Mouse (Mus musculus) testis, adult 2 months (tissue): ENCODE measurements at regions not wholly inside any gene's neighbourhood (a gene's known extent, or its start where the extent isn't known, plus 50 kb on each side); places are given as distances from the start of the nearest gene placed in this dataset.
A peak's percentile ranks its signal among the peaks of the same experiment; 100 is the strongest.

ENCODE experiments used
- H3K27ac ChIP-seq: fragments of 200-500 bp; 2 replicates; pipeline ENCODE4 v1.5.1; 2012; ENCODE audit warnings: low read depth, low read length; ENCODE audit not compliant: control insufficient read depth, insufficient read depth
- H3K27me3 ChIP-seq: fragments of 200-500 bp; 2 replicates; pipeline ENCODE4 v1.6.1; 2012; ENCODE audit warnings: mild to moderate bottlenecking, low read length, moderate library complexity; ENCODE audit not compliant: control insufficient read depth, insufficient read depth
- H3K36me3 ChIP-seq: fragments of 200-500 bp; 2 replicates; pipeline ENCODE4 v1.6.1; 2012; ENCODE audit warnings: mild to moderate bottlenecking, low read length; ENCODE audit not compliant: control insufficient read depth, insufficient read depth
- H3K4me1 ChIP-seq: fragments of 200-500 bp; 2 replicates; pipeline ENCODE4 v1.6.1; 2012; ENCODE audit warnings: low read length; ENCODE audit not compliant: control insufficient read depth, insufficient read depth
- H3K4me3 ChIP-seq: fragments of 200-500 bp; 2 replicates; pipeline ENCODE4 v1.5.1; 2012; ENCODE audit warnings: low read depth, mild to moderate bottlenecking, low read length, moderate library complexity, mixed read lengths; ENCODE audit not compliant: control insufficient read depth
- CTCF ChIP-seq: fragments of 200-500 bp; IDR thresholded peaks from 2 replicates; pipeline ENCODE4 v1.5.1; 2012; ENCODE audit warnings: low read depth, mild to moderate bottlenecking, inconsistent platforms, low read length, moderate library complexity; ENCODE audit not compliant: control insufficient read depth, insufficient read depth, insufficient replicate concordance
- POLR2A ChIP-seq: fragments of 200-500 bp; IDR thresholded peaks from 2 replicates; pipeline ENCODE4 v1.6.1; 2012; ENCODE audit warnings: low read depth, mild to moderate bottlenecking, inconsistent platforms, low read length, moderate library complexity; ENCODE audit not compliant: control insufficient read depth

DNA sequence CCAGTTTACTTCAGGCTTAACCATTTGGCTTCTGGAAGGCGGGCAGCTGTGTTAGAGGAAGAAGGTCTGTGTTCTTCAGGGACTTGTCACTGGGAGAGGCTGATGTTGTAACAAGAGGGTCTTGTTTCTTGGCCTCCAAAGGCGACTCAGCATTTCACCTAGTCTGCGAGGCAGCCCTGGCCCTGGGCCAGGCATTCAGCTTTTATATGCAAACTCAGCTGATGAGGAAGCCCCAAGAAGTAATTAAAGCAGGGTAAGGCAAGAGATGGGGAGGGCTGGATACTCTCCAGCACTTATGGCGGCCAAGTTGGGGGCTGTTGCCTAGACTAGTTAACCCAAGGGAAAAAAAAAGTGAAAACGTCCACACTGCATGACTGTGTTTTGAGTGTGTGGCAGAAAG lies 162.4 kb upstream of the Ap5m1 start:
- TF ChIP-seq POLR2A = no peak
- no peak for TF ChIP-seq CTCF

DNA sequence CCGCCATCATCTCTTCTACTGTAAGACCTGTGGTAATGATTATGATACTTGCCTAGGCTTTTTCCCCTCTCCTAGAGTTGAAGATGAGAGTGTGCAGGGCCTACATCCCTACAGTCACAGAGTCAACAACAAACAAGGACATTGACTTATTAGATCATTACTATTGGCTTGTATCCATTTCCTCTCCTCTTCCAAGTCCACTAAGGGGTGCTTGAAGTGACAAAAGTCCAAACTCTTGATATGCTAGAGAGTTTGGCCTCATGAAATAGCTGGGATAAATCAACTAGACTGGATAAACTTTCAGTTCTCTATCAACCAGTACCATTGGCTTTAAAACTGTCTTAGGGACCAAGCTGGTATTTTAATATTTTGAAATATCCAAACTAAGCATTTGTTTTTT lies 165.7 kb upstream of the Ap5m1 start:
- H3K4me1 ChIP-seq = no peaks in the 10 kb centered on the region
- TF ChIP-seq POLR2A (no peak), CTCF (no peak)

More for the DNA sequence above, 162.4 kb upstream of the Ap5m1 start:
- Histone ChIP-seq H3K27ac (no peak overlapping the region), H3K4me1 (no peaks in the 10 kb centered on the region), H3K4me3 (no peak overlapping the region), H3K27me3 (no peaks in the 10 kb centered on the region), H3K36me3 (no peaks in the 10 kb centered on the region)

DNA sequence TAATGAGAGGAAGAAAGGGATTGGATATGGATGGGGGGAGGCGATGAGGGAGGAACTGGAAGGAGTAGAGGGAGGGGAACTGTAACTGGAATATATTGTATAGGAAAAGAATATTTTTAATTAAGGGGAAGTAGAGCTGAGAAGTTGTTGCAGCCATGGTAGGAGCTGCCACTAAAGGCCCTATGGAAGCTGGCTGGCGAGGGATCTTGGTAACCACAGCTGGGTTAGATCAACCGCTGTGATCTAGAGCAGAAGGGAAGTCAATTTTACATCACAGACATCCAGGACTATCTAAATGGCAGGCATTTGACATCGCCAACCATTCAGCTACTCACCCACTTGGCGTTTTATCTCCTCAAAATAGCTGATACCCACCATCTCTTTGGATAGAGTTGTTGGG lies 168.8 kb upstream of the Ap5m1 start:
- H3K27me3 ChIP-seq = no peaks in the 10 kb centered on the region
- H3K4me3 ChIP-seq = no peak overlapping the region
- H3K27ac ChIP-seq = no peak overlapping the region
- TF ChIP-seq CTCF (no peak), POLR2A (no peak)
- no peaks in the 10 kb centered on the region for H3K36me3 ChIP-seq
- no peaks in the 10 kb centered on the region for H3K4me1 ChIP-seq

More for the DNA sequence above, 165.7 kb upstream of the Ap5m1 start:
- Histone ChIP-seq H3K36me3 (no peaks in the 10 kb centered on the region), H3K27me3 (no peaks in the 10 kb centered on the region), H3K27ac (no peak overlapping the region), H3K4me3 (no peak overlapping the region)

DNA sequence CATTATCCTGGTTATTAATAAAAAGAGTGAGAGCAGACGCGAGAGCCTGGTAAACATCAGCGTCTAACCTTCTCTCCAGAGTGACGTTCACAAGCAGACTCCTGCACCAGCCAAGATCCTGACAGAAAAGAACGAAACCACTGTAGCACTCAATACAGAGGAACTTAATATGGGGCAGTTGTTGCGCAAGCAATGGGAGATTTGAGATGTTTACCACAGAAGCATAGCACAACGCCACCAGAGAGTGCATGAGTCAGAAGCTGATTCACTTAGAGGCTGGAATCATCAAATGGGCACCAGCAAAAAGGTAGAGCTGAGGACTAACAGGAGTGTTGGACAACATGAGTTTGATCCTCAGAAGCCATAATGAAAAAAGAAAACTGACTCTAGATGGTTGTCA lies 169.7 kb upstream of the Ap5m1 start:
- Histone ChIP-seq H3K36me3 (no peaks in the 10 kb centered on the region), H3K4me1 (no peaks in the 10 kb centered on the region; the same call in 1 of the 2 replicates), H3K27me3 (no peaks in the 10 kb centered on the region), H3K4me3 (no peak overlapping the region), H3K27ac (no peak overlapping the region)
- no peak for TF ChIP-seq POLR2A
- no peak for TF ChIP-seq CTCF

DNA sequence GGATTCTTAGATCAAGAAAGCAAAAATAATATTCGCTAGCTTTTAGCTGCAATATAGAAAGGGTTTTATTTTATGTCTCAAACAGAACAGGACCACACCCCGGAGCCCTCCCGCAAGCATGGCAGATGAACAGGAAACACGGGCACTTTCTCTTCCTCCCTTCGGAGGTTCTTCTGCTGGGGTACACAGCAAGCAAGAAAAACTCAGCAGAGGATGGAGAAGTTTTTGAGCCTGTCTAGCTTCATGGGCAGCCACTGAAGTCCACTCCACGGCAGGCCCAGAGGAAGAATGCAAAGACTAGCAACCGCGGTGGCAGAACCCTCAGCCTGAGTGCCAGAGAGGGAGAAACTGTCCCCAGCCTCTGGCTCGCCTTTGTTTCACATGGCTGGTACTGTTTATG lies 174.7 kb upstream of the Ap5m1 start:
- no peaks in the 10 kb centered on the region for H3K36me3 ChIP-seq
- H3K4me3 ChIP-seq = no peak overlapping the region
- TF ChIP-seq CTCF = no peak
- no peak for TF ChIP-seq POLR2A
- no peaks in the 10 kb centered on the region for H3K27me3 ChIP-seq
- H3K4me1 ChIP-seq = no peaks in the 10 kb centered on the region; the same call in 1 of the 2 replicates
- H3K27ac ChIP-seq = no peak overlapping the region

DNA sequence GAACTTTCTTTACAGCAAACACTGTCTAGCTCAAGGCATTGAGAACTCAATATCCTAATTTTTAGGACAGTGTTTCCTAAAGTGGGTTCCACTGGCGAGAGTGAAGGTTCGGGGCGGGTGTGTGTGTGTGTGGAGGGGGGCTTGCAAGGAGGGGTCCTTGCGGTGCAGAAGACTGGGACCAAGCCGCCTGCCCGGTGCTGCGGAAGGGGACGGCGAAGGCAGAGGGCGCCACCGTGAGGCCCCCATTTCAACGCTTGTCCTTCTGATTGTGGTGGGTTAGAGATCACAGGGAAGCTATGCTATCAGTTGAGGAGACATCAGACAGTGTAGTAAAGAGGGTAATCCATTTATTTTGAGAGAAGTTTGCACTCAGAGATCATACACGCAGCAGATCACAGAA lies 176.9 kb upstream of the Ap5m1 start:
- Histone ChIP-seq H3K27me3 (no peaks in the 10 kb centered on the region), H3K4me1 (no peaks in the 10 kb centered on the region; the same call in 1 of the 2 replicates), H3K4me3 (no peak overlapping the region), H3K27ac (no peak overlapping the region), H3K36me3 (no peaks in the 10 kb centered on the region)
- TF ChIP-seq CTCF = peak; percentile 32; the same call in 1 of the 2 replicates
- TF ChIP-seq POLR2A = no peak

DNA sequence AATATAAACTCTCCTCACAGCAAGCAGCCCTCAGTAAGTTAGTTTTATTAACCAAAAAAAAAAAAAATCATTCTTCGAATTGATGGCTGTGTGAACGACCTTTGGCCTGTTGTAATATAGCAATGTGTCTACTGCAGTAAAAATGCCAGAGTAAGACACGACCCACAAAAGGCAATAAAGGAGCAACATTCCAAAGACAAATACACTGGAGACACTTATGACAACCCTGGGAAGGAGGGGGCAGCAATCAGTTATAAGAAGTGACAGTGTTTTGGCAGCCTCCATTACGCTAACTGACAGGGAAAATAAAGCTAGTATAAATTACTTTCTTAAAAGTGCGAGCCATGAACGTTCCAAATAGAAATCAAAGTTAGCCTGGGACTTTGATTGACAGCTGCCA lies 185.9 kb upstream of the Ap5m1 start:
- peaks cover 10% of the 10 kb centered on the region for H3K4me1 ChIP-seq
- TF ChIP-seq POLR2A (no peak), CTCF (no peak)

More for the DNA sequence above, 185.9 kb upstream of the Ap5m1 start:
- Histone ChIP-seq H3K36me3 (no peaks in the 10 kb centered on the region), H3K4me3 (no peak overlapping the region), H3K27ac (no peak overlapping the region), H3K27me3 (no peaks in the 10 kb centered on the region)
